Mouse (Mus musculus): ENCODE data around the gene Mark3.

DNA sequence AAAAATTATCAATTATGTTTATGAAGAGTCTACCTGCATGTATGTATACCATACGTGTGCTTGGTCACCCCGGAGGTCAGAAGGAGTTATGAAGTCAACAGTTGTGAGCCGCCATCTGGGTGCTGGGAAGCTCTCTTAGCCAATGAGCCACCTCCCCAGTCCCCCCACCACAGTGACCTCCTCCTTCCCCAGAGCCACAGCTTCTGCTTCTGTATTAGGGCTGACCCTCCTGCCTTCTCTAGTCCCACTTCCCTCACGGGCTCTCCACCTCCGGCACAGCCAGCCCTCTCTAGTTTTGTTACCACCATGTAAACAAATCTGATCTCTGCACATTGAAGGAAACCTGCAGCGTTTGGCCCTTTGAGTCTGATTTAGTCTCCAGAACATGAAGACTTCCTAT is 16.8 kb upstream of the Mark3 start:
- TF ChIP-seq POLR2A (IDR thresholded peaks at IDR 0.05; ENCODE audit: control insufficient read depth in 1 of 2, insufficient read depth in 1 of 2, low read depth in 1 of 2, low read length in 2 of 2, poor library complexity in 1 of 2) (no peak), UBTF (IDR thresholded peaks at IDR 0.05; ENCODE audit: borderline replicate concordance, insufficient read depth, low read depth, low read length) (no peak), HCFC1 (IDR thresholded peaks at IDR 0.05; ENCODE audit: low read depth, low read length) (no peak), CTCF (IDR thresholded peaks at IDR 0.05 in 2 of 3, conservative IDR thresholded peaks at IDR 0.05 in 1 of 3; ENCODE audit: control insufficient read depth in 1 of 3, insufficient read depth in 1 of 3, low read depth in 2 of 3, low read length in 3 of 3, poor library complexity in 1 of 3, severe bottlenecking in 1 of 3) (no peak), EP300 (IDR thresholded peaks at IDR 0.05; ENCODE audit: low read depth in 1 of 2, low read length in 2 of 2) (no peak)
